Mouse (Mus musculus): ENCODE data around the gene A730049H05Rik.

Gene A730049H05Rik

GRCm38 (mm10) chr6:92816311-92816751, at the start of gene A730049H05Rik:
Gene A730049H05Rik (plus strand): TSS chr6:92816478.
- no peak for DNase-seq (ENCODE audit: low spot score)

DNA sequence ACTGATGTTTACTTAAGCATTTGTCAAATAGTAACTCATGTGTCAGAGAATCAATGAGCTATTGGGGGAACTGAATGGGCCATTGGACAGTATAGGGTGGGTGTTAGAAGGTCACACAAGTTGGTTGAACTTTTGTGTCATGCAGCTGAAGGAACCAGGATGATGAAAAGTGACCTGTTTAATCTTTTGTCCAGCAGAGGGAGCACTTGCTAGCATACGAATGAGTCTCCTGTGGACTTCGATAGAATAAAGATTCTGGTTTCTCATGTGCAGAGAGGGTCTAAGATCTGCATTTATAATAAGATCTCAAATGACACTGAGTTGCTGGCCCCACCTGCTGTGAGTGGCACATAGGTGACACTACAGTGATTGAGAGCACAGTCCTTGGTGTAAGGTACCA, 39.9 kb upstream of the A730049H05Rik start:
- no peak for DNase-seq (ENCODE audit: low spot score)

DNA sequence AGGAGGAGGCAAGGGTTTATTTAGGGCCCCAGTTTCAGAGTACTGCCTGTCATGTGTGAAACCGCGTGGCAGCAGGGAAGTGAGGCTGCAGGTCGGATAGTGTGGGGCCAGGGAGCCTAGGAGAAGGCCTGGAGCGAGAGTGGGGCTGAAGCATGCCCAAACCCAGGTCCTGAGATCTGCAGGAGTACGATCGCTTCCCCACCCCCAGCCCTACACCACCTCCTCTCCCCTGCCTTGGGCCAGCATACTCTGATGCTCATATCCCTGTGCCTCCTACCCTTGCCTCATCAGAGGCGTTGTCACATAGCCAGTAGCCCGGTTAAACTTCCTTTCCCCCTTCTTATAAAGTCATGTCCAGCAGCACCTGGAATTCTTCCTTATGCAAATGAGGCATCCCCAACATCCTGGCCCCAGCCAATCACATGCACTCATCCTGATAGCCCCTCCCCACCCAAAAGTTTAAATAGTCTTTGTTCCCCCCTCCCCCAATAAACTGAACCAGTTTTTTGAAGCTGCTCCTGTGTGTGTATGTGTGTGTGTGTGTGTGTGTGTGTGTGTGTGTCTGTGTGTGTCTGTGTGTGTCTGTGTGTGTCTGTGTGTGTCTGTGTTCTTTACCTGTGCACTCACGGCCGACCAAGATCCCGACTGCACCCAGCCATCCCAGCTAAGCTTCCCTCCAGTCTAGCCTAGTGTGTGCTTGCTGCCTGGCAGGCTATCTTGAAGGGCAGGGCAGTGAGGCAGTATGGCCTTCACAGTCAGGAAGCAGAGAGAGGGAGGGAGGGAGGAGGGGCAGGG, 36.9 kb upstream of the A730049H05Rik start:
- no peak for DNase-seq (ENCODE audit: low spot score)

- no peak for DNase-seq (ENCODE audit: low spot score)
These were observed 36.4 kb upstream of the A730049H05Rik start for GRCm38 (mm10) chr6:92779935-92780205.

DNA sequence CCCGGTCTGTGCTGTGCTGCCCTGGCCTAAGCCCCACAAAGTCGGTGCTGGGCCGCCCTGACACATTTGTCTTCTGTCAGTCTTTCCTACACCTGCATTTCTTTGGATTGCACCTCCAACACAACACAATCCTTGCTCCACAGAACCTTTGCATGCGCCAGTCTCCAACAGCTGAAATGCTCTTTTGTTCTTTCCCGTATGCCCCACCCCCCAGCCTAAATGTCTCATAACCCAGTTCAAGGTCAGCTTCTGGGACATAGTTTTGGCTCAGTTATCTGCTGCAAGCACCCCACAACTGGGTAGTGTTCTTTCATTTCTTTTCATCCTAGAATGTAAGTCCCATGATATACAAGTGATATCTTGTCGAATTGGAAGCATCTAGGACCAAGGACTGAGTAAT, 34.8 kb upstream of the A730049H05Rik start:
- DNase-seq (ENCODE audit: low spot score) = no peak

DNA sequence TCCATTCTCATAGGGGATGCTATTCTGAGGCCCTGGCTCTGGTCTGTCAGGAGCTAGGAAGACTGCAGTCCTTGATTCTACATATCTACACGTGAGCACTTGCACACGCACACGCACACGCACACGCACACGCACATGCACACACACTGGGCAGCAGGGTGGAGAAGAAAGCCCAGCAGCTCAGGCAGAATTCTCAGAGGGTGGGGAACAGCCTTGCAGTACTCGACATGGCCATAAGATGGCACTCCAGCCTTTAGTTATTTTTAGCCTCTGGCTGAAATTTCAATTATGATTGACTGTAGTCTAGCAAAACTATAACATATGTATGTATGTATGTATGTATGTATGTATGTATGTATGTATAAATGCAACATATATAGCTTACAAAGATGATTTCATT, 31.5 kb upstream of the A730049H05Rik start:
- no peak for DNase-seq (ENCODE audit: low spot score)

DNA sequence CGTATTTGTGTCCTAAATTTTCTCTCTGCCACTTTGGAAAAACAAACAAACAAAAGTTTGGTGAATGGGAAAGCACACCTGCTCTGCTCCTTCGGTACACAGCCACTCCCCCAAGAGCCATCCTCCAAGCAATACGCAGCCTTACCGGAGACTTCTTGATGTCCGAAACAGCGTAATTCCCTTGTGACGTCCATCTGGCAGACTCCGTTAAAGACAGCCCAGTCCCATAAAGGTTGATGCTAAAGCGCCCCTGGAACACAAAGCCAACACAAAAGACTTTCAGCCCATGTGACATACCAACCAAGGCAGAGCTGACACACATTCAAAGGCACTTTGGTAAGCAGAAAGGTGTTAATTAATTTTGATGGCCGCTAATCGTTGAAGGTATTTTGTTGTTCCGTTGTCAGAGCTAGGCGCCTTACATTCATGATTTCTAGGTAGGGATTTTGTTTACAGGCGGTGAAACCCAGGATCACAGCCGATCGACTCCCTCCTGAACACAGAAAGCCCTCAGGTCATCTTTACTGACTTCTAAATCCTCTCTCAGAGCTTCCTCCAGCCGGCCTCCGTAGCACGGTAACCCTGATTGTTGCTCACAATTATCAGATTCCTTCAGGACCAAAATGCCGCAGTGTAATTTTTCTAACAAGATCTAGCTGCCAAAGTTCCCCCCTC, 29.4 kb upstream of the A730049H05Rik start:
- DNase-seq (ENCODE audit: low spot score) = no peak

DNA sequence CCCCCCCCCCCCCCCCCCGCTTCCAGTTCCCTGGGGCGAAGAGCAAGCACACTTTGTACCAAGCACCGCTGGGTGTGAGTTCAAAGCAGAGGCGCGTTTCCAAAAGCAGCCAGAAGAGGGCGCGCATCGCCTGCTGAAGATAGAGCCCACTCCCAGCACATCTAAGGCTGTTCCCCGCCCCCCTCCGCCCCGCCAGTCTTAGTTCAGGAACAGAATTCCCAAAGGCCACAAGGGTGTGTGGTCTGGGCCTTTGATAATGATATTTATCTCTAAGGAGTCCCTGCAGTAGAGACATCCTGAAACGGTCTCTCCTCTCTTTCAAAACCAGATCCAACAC, 28.9 kb upstream of the A730049H05Rik start:
- peak; percentile 68 for DNase-seq (ENCODE audit: low spot score)

- no peak for DNase-seq (ENCODE audit: low spot score)
These were observed 22.5 kb upstream of the A730049H05Rik start for GRCm38 (mm10) chr6:92793804-92794203.

DNA sequence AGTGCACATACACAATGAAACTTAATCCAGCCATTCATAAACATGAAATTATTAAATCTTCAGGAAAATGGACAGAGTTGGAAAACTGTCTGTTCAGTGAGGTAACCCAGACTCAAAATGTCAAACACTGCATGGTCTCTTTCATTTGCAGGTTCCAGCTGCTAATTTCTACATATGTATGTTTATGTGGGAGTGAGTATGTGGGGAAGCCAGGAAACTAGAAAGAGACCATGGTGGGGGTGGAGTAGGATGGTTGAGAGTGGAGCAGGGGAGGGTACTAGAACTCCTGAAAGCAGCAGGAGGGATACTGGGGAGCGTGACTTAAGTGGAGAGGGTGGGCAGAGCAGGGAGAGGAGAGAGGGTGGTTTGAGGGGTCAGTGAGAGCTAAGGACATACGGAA, 14.8 kb upstream of the A730049H05Rik start:
- DNase-seq (ENCODE audit: low spot score) = no peak

DNA sequence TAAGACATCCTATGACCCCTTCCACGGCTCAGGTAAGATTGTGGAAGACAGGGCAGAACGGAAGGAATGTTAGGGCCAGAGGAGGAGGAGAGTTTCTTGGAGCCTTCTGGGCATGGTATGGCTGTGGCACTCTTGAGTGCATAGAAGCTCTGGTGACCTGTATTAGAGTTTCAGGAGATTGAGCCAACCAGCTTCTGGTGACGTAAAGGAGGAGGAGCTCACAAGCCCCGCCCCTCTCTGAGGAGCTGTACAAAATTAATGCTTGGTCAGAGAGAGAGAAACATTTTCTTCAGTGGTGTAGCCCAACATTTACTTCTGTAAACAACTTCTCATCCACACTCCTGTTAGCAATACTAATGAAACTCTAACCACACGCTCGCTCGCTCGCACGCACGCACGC, 13.9 kb upstream of the A730049H05Rik start:
- DNase-seq (ENCODE audit: low spot score) = no peak

DNA sequence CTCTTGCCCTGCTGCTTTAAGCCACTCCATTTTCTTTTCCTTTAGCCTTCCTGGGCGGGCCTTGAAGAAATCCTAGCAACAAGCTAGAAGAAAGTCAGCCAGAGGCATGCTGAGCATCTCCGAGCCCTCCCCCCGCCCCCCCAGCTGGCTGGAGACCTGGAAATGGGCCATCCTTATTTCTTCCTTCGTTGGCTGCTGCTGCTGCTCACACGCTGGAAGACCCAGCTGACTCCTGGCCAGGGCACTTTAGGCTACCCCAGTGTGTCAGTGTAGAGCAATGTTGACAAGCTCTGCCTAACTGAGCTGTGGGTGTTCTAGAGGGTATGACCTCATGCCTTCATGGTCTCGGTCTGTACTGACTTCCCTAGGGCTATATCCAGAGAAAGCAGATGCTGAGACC, 13.1 kb upstream of the A730049H05Rik start:
- no peak for DNase-seq (ENCODE audit: low spot score)

- no peak for DNase-seq (ENCODE audit: low spot score)
These were observed 11.9 kb upstream of the A730049H05Rik start for GRCm38 (mm10) chr6:92804254-92804971.

DNA sequence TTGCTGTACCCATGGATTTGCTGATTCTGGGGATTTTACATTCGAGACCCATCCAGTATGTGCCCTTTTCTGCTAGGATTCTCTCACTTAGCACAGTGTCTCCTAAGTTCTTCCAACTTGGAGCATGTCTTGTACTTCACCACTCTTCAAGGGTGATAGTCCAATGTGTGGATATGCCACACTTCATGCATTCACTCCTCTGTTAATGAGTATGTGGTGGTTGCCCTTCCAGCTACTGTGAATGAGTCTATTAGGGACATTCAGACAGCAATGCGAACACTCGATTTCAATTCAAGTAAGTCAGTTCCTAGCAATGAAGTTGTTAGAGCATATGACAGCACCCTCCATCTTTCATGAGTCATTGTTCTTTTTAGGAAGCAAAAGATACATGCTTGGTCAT, 6.5 kb upstream of the A730049H05Rik start:
- no peak for DNase-seq (ENCODE audit: low spot score)

DNA sequence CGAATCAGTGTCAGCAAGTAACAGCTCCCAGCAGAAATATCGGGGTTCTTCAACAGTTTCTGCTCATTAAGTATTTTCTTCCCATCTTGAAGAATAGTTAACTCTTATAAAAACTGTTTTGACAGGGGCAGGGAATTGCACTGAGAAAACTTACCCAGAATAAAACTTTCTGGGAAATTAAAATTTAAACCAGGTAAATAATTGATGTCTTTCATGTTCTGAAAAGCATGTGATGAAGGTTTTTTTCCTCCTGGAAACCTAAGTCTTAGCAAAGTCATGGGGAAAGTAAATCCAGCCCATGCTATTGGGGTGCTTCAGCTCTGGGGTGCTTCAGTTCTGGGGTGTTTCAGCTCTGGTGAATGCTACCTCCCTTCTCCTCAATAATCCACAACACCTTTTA, 5.7 kb upstream of the A730049H05Rik start:
- DNase-seq (ENCODE audit: low spot score) = no peak

GRCm38 (mm10) chr6:92811566-92811965, 4.7 kb upstream of the A730049H05Rik start:
- no peak for DNase-seq (ENCODE audit: low spot score)

DNA sequence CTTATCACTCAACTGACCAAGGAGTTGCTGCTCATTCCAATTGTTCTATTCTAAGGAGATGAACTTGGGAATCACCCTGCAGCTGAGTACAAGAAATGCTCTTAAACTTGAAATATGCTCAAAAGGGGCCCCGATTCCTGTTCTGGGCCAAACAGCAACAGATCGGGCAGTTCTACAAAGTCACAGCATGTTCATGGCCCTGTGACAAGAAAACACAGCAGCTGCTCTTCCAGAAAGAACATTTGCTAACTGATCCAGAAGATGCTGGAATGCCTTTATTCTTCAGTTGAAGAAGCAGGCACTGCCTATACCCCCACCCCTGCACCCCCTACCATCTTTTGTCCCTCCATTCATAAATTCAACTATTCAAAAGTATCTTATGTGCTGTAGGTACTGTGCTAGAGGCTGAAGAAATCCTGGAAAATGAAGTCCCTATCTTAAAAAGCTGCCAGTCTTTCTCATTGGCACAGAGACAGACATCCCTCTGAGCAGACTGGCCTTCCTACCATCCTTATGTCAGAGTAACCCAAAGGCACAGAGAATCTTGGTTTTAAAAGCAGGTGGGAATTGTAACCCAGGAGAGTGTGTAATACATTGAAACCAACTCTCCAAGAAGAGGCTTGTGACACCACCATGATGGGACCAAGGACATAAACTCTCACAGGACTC, 3.4 kb upstream of the A730049H05Rik start:
- DNase-seq (ENCODE audit: low spot score) = no peak

DNA sequence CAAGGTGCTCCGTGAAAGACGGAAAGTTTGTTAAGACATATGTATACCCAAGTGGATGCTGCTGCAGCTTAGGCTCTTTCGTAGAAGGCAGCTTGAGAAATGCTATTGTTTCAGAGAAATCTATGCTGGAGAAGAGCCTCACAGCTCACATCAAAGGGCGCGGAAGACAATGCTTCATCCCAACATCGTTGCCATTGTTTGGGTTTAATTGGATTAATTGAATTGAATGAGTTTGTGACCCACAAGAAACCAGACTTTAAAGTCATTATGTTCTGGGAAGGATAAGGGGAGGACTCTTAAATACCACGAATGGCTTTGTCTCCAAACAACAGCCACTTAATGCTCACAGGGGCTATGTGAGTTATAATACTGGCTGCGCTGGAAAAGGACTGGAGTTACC, 1.4 kb downstream of the A730049H05Rik start:
- DNase-seq (ENCODE audit: low spot score) = no peak

DNA sequence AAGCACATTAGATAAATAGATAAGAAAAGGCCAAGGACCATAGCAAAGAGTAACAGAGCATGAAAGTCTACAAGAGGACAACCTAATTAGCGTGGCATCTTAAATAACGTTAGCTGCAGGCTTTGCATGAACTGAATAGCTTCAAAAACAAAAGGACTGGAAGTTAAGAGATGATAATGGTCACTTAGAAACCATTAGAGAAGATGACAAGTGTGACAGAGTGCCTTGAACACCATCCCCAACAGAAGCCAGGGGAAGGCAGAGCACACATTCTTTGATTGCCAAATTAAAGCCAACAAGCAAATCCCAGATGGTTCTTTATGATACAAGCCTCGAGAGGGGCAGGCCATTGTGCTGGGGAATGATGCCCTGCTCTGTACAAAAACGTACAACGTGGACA, 5.3 kb downstream of the A730049H05Rik start:
- no peak for DNase-seq (ENCODE audit: low spot score)

- DNase-seq (ENCODE audit: low spot score) = no peak
These were observed 5.7 kb downstream of the A730049H05Rik start for GRCm38 (mm10) chr6:92822006-92822405.

DNA sequence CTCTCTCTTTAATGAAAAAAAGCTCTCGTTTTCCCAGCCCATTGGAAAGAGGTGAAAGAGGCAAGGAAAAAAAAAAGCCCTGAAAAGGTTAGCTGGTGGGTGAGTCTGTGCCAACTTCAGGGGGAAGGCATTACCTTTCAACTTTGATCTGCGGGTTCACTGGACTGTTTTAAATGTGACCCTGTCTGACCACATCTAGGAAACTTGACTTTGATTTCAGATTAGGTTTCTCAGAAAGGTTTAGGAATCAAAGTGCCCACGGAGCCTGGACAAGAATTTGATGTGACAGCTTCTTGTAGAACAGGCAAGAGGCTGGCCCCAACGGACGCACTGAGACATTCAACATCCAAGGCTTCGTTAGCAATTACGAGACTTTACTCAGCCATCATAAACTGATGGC, 7.7 kb downstream of the A730049H05Rik start:
- no peak for DNase-seq (ENCODE audit: low spot score)

DNA sequence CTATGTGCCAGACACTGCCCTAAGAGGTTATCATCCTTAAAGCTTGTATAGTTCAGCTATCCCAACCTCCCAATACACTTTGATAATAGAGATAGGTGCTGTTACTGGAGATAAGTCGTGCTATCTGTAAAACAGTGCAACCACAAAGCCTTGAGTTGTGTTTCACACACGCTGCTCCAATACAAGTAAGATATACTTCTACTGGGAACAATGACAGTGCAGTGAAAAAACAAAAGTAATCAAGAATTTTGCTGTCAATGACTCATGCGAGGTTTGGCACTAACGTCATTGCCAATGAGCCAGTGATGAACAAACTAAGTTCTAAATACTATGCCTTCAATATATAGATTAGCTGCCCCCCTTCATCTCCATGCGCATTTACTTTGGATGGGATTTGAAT, 10.3 kb downstream of the A730049H05Rik start:
- DNase-seq (ENCODE audit: low spot score) = no peak

DNA sequence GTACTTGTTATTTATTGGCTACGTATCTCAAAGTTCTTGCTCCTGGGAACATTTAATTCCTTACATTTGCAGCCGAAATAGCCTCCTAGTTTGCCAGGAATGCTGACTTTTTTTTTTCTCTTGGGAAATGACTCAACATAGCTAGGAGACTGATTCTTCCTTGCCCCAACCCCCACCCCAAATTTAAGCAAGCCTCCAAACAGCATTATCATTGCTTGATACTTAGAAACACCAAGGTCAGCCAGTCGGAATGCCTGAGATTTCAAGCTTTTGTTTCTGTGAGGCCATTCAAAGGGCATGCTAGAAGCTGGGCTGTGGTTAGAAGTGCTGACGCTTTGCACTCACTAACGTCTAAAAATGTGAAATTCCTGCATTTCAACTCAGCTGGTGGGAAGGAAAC, 11.1 kb downstream of the A730049H05Rik start:
- DNase-seq (ENCODE audit: low spot score) = no peak
